Mouse (Mus musculus) CD4-positive naive resting alpha-beta T cell, adult 76 days (primary cell): ENCODE data around the gene Ampd3. TPM values are rescaled to one million over a fixed set of nuclear protein-coding genes. Genes with fewer than 3 reads are reported as not detected.

ENCODE experiments used
- total RNA-seq: library from RNA; stranded (reverse); gene quantifications from one replicate; pipeline ENCODE4 v1.2.4, GENCODE M21; 2023

The Ampd3 gene
- total RNA-seq: 14.3 TPM

GRCm38 (mm10) chr7:110768001-110768400 is at the start of gene Ampd3:
TSS of gene Ampd3 (plus strand) at chr7:110768206.

DNA sequence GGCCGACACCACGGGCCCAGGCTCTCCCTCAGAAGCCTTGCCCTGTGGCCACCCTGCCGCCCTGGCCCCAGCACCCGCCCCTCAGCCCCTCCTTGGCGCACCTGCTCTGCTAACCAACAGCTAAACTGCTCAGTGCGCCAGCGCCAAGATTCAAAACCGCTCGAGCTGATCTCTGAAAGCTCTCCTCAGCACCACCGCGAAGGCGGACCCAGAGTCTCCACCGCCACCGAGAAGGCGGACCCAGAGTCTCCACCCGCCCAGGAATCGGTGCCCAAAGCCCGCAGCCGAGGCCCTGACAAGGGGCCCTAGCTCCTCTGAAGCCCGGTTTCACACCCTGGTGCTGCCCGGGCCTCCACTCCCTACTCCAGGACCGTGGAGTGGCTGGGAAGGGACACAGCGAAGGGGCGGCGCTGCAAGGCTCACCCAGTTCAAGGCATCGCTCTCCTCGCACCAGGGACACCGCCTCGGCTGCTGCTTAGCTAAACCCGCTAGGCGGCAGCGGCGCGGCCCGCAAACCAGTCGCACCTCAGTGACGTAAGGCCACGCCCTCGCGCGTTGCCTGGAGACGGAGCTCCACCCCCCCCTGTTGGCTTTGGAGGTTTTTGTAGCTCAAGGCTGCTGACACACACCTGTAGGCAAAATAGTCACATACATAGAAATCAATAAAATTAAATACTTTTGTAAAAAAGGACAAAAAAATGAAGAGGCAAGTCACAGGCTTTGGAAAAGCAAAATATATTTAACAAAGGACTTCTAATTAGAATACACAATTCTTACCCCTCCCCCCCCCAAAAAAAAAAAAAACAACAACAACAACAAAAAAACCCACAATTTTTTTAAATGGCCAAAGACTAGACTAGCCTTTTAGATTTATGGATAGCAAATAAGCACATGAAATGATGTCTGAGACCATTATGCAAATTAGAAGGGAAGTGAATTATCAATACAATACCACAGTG is 76.2 kb downstream of the Ampd3 start, which contains the start of gene Rnf141:
TSS of gene Rnf141 (minus strand) at position 542 of the 959 bp plus-strand sequence.

Other genes starting within 250 kb of the Ampd3 start
- gene Sbf2, start 153.3 kb upstream of the Ampd3 start, total RNA-seq: 11.4 TPM
- gene Adm, start 140.5 kb upstream of the Ampd3 start, total RNA-seq: 3.1 TPM
- gene Rnf141, start 76.3 kb downstream of the Ampd3 start, total RNA-seq: 19.2 TPM
- gene Lyve1, start 95.0 kb downstream of the Ampd3 start, total RNA-seq: not detected
- 5.3 TPM for gene Mrvi1, start 214.3 kb downstream of the Ampd3 start, total RNA-seq